Mouse (Mus musculus): ENCODE data around the gene Gm49318. TPM values are rescaled to one million over a fixed set of nuclear protein-coding genes. Genes with fewer than 3 reads are reported as not detected.
"Not testable (repeated sequence)": the region's sequence is repeated elsewhere in the genome, so short reads cannot be mapped to it uniquely, and the experiment has no call there.

Gm49318 gene
- total RNA-seq, 1 experiment from 2014 or later = not detected

DNA sequence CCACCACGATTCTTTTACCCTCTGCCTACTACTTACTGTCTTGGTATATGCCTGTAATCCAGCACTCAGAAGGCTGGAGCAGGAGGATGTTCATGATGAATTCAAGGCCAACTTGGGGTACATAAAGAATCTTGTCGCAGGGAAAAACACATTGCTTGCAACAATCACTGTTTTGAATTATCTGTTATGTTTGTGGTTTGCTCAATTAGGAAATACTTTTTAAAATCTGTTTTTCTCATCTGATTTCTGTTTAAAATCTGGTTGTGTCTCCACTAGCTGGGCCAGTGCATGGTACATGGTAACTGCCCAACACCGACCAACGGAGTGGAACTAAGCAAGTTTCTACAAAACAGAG is 13.6 kb upstream of the Gm49318 start:
- ATAC-seq (replicated peaks in 1 of 2; ENCODE audit: insufficient read depth in 1 of 2, low FRiP score in 2 of 2, low TSS enrichment in 1 of 2, low read depth in 1 of 2, poor library complexity in 2 of 2, severe bottlenecking in 2 of 2) = no peak

DNA sequence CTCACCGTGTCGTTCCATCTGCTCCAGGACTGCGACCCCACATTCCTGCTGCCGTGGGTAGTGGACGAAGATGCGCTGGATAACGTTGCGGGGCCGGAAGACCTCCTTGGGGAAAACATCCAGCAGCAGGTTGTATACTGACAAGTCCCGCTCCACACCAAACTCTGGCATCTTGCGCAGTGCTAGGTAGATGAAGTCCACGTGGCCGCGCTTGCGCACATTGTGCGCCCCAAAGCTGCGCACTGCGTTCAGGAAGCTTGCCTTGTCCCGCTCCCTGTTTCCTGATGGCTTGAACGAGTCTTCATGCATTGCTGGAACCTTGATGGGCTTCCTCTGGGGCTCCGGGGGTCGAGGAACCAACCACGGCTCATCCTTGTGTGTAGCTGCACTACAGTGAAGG is 5.2 kb upstream of the Gm49318 start:
- no peak for ATAC-seq (replicated peaks in 1 of 2; ENCODE audit: insufficient read depth in 1 of 2, low FRiP score in 2 of 2, low TSS enrichment in 1 of 2, low read depth in 1 of 2, poor library complexity in 2 of 2, severe bottlenecking in 2 of 2)

DNA sequence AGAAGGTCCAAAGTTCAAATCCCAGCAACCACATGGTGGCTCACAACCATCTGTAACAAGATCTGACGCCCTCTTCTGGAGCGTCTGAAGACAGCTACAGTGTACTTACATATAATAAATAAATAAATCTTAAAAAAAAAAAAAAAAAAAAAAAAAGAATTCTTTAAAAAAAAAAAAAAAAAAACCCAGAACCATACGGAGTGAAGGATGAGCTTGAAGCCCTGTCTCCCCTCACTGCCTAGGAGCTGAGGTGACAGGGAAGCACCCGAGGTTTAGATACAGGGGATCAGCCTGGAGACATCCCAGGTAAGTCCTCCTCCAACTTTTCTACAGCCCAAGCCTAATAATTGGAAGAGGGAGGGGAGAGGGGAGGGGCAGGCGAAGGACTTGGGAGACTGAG is 4.7 kb upstream of the Gm49318 start:
- ATAC-seq (replicated peaks in 1 of 2; ENCODE audit: insufficient read depth in 1 of 2, low FRiP score in 2 of 2, low TSS enrichment in 1 of 2, low read depth in 1 of 2, poor library complexity in 2 of 2, severe bottlenecking in 2 of 2) = not testable (repeated sequence)

DNA sequence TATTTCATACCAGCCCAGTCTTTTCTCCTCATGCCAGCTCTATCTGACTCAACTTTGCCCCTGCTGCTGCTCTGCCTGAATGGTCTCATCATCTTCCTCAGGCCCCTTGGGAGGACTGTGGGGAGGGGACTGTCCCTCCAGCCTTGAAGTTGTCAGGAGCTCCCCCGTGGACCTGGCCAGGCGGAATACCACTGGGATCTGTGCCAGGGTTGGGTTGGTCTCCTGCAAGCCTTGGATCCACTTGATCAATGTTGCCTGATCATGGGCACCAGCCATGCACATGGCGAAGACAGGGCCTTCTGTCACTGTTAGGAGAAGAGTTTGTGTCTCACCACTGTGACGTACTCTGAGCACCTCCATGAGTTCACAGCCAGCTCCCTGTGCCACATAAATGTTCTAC is 1.2 kb upstream of the Gm49318 start:
- no peak for ATAC-seq (replicated peaks in 1 of 2; ENCODE audit: insufficient read depth in 1 of 2, low FRiP score in 2 of 2, low TSS enrichment in 1 of 2, low read depth in 1 of 2, poor library complexity in 2 of 2, severe bottlenecking in 2 of 2)

DNA sequence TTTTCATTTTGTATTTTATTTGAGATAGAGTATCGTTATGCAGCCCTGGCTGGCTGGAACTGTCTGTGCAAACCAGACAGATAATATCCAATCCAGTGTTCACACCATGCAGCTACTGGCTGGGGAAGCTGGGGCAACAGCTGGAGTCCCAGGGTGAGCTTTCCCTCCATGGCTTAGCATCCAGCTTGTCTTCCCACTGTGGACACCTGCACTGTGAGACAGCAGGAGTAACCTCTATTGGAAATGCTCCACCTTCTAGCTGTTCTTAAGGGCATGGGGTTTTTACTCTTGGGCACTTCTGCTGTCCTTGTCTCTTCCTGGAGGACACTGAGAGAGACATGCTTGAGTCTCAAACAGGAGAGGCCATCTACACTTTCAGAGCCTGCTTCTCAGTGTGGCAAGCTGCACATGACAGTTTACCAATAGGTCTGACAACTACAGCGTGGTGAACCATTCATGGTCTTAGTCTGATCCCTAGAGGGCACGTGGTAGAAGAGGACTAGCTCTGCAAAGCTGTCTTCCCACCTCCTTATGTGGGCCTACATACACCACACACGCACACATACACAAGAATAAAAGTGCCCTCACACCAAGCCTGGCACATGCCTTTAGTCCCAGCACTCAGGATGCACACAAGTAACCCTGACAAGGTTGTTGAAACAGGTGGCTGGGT is 1.0 kb downstream of the Gm49318 start:
- no peak for ATAC-seq (replicated peaks in 1 of 2; ENCODE audit: insufficient read depth in 1 of 2, low FRiP score in 2 of 2, low TSS enrichment in 1 of 2, low read depth in 1 of 2, poor library complexity in 2 of 2, severe bottlenecking in 2 of 2)

DNA sequence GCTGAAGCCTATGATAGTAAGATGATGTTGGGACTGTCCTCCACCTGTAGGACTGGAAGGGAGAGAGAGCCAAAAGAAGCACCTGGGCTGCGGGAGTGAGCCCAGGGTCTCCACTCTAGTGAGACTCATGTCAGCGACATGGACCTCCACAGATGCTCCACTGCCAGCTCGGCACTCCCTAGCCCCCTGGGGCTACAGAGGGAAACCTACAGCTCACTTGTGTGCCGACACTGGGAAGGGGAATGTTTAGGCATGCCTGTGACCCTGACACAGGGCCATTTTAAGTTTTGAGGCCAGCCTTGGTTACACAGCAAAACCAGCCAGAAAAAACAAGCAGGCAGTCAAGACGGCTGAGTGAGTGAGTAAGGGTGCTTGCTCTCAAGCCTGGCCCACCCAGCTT is 3.9 kb downstream of the Gm49318 start:
- no peak for ATAC-seq (replicated peaks in 1 of 2; ENCODE audit: insufficient read depth in 1 of 2, low FRiP score in 2 of 2, low TSS enrichment in 1 of 2, low read depth in 1 of 2, poor library complexity in 2 of 2, severe bottlenecking in 2 of 2)

DNA sequence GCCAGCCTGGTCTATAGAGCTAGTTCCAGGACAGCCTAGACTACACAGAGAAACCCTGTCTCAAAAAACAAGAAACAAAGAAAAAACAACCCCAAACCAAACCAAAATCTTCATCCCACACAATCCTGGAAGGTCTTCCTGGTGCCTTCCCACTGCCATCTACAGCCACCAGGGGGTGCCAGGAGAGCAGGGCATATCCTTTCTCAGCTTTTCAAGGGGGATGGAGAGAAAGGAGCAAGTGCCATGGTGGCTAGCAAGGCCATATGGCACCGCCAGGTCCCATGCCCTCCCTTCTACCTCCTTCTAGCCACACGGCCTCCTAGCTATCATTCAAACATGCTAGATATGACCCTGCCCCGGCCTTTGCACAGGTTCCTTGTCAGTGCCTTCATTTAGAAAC is 4.6 kb downstream of the Gm49318 start:
- ATAC-seq (replicated peaks in 1 of 2; ENCODE audit: insufficient read depth in 1 of 2, low FRiP score in 2 of 2, low TSS enrichment in 1 of 2, low read depth in 1 of 2, poor library complexity in 2 of 2, severe bottlenecking in 2 of 2) = no peak

DNA sequence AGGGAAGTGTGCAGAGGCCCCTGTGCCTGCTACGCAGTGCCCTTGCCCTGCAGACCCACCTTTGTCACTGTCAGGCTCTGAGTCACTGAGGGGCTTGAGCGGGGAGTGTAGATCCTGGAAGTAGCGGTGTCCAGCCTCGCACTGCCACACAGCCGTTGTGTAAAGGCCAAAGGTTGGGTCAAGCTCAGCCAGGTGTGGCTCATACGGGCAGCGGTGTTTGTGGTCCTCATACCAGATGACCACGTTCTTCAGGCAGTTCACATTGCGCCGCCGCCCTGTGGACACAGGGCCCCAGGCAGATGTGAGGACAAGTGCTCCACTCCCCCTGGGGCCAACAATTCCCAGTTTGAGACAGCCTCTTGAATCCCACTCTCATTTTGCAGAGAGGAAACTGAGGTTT is 5.4 kb downstream of the Gm49318 start:
- no peak for ATAC-seq (replicated peaks in 1 of 2; ENCODE audit: insufficient read depth in 1 of 2, low FRiP score in 2 of 2, low TSS enrichment in 1 of 2, low read depth in 1 of 2, poor library complexity in 2 of 2, severe bottlenecking in 2 of 2)

DNA sequence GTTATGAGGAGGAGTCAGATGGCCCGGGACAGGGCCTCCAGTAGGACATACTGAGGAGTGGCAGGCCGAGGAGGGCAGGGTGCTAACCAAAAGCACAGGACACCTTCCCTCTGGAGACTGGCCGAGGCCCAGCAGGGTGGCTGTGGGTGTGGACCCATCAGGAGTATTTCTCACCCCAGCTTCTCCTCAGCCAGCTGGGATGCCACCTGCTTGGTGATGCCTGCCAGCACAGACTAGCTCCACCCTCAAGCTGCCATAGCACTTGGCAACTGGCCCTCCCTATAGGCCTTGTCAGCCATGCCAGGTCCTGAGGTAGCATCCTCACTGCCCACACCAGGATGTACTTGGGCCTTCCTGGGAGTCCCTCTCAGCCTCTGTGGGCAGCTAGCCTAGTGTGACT is 6.7 kb downstream of the Gm49318 start:
- no peak for ATAC-seq (replicated peaks in 1 of 2; ENCODE audit: insufficient read depth in 1 of 2, low FRiP score in 2 of 2, low TSS enrichment in 1 of 2, low read depth in 1 of 2, poor library complexity in 2 of 2, severe bottlenecking in 2 of 2)

DNA sequence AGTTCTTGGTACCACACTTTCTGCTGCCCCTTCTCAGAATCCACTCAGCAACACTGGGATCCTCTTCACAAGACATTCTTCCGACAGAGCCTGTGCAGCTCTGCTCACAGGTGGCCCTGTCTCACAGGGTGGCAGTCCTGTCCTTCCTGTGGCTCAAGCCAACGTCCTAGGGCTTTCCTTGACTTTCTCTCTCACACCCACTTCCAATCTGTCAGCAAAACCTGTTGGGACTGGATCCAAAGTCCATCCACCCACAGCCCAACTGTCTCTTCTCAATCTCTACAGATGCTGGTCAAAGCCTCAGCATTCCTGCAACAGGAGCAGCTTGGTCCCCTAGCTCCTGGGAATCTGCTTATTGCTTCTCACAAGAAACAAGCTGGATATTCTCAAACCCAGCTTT is 9.7 kb downstream of the Gm49318 start:
- ATAC-seq (replicated peaks in 1 of 2; ENCODE audit: insufficient read depth in 1 of 2, low FRiP score in 2 of 2, low TSS enrichment in 1 of 2, low read depth in 1 of 2, poor library complexity in 2 of 2, severe bottlenecking in 2 of 2) = no peak

DNA sequence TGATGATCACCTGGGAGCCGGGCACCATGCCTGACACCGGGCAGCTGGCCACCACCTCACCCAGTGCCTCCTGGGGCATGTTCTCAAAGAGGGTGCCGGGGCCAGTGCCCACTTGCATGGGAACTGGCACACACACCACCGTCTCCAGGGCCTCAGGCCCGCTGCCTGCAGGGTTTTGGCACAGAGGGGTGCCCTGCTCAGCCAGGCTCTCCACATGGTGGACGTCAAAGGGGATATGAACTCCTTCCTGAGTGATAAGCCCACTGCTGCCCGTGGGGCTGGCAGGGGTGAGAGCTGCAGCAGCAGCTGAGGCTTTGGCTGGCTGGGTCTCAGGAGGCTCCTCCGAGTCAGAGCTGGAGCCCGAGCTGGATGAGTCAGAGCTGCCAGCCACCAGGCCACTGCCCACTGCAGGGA is 13.0 kb downstream of the Gm49318 start:
- no peak for ATAC-seq (replicated peaks in 1 of 2; ENCODE audit: insufficient read depth in 1 of 2, low FRiP score in 2 of 2, low TSS enrichment in 1 of 2, low read depth in 1 of 2, poor library complexity in 2 of 2, severe bottlenecking in 2 of 2)

DNA sequence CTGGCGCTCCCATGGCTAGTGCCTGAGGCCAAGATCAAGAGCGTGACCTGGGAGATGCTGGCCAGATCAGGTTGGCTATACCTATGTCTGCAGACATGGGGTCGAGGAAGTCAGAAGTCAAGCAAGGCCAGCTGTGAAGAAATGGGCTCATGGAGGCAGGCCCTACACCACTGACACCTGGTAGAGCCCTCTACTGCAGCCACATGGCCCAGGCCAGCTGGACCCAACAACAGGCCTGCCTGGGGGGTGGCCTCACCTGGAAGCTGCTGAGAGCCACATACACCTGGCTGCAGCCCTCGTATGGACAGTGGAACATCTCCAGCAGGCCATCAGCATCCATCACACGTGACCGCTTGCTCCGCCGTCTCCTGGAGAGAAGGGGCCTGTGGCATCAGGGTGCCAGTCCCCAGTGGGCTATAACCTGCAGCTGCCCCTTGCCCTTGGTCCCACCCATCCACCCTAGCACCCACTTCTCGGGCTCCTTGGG is 14.0 kb downstream of the Gm49318 start:
- no peak for ATAC-seq (replicated peaks in 1 of 2; ENCODE audit: insufficient read depth in 1 of 2, low FRiP score in 2 of 2, low TSS enrichment in 1 of 2, low read depth in 1 of 2, poor library complexity in 2 of 2, severe bottlenecking in 2 of 2)

DNA sequence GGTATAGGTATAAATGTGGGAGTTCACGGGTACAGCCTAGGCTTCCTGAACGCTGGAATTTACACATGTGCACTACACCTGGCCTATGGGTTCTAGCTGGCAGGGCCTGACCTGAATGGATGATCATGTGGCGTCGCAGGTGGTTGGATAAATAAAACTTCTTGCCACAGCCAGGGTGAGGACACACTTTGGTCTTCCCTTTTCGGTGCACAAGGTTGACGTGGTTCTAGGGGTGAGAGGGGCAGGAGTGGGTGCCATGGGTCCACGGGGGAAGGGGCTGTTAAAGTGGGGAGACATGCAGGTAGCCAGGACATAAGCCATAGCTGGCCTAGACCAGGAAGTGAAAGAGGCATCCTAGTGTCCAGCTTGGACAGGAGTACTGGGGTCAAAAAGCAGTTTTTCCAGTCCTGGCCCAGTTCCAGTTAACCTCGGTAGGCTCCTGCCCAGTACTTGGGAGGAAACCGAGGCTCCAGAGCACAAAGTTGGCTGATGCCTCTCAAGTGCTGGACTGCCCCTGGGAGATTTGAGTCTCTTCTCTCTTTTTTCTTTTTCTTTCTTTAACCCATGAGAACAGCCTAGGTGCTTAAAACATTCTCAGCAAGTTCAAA is 14.7 kb downstream of the Gm49318 start:
- ATAC-seq (replicated peaks in 1 of 2; ENCODE audit: insufficient read depth in 1 of 2, low FRiP score in 2 of 2, low TSS enrichment in 1 of 2, low read depth in 1 of 2, poor library complexity in 2 of 2, severe bottlenecking in 2 of 2) = no peak

DNA sequence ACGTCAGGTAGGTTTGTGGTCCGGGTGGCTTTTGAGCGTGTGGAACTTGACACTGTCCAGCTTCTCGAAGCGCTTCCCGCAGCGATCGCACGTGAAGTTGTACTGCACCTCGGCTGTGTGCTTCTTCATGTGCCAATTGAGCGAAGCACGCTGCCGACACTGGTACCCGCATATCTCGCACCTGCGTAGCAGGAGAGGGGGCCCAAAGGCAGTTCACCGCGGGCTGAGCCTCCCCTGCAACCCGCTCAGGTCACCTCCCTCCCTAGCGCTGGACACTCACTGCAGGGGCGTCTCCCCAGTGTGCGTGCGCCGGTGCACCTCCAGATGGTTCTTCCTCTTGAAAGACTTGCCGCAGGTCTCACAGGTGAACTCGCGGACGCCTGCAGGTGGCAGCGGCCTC is 15.3 kb downstream of the Gm49318 start:
- ATAC-seq (replicated peaks in 1 of 2; ENCODE audit: insufficient read depth in 1 of 2, low FRiP score in 2 of 2, low TSS enrichment in 1 of 2, low read depth in 1 of 2, poor library complexity in 2 of 2, severe bottlenecking in 2 of 2) = no peak

DNA sequence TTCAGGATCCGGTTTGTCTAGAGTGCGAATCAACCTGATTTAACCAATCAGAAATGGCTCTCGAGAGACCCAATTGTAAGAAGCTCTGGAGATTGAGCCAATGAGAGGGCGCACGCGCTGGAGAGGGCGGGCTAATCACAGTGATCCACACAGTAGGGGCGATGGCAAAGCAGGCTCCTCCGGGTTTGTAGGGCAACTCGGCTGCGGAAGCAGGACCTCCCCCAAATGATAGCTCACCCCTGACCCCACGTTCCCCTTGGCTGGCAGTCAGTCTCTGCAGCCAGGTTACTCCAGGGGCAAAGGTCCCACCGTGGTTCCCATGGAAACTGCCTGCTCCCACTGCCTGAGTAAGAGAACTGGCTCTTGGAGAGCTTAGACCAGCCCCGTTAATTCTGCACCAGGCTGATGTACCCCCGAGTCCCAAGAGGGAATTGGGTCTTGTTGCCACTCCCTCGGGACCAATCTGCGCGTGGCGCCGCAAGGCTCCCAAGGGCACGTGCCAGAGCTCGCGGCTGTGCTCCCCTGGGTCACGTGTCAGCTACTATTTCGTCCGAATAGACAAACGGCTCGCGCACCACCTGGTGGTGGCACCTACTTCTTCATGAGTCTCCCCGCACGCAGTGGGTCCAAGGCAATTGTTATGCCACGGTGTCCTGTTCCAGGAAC is 16.5 kb downstream of the Gm49318 start:
- ATAC-seq (replicated peaks in 1 of 2; ENCODE audit: insufficient read depth in 1 of 2, low FRiP score in 2 of 2, low TSS enrichment in 1 of 2, low read depth in 1 of 2, poor library complexity in 2 of 2, severe bottlenecking in 2 of 2) = peak; percentile 70 to 74

DNA sequence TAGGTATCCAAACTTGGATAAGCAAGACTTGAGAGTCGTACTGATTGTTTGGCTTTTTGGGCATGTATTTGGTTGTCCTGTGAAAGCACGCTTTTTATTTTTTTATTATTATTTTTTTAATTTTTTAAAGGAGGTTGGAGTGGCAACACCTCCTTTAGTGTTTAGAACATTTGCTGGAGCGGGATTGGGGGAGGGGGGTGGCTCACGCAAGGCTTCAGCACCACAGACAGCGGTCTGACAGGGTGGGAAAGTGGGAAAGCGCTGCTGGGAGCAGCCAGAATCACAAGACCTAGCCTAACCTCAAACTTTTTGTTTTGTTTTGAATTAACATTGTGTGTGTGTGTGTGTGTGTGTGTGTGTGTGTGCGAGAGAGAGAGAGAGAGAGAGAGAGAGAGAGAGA is 17.4 kb downstream of the Gm49318 start:
- no peak for ATAC-seq (replicated peaks in 1 of 2; ENCODE audit: insufficient read depth in 1 of 2, low FRiP score in 2 of 2, low TSS enrichment in 1 of 2, low read depth in 1 of 2, poor library complexity in 2 of 2, severe bottlenecking in 2 of 2)

DNA sequence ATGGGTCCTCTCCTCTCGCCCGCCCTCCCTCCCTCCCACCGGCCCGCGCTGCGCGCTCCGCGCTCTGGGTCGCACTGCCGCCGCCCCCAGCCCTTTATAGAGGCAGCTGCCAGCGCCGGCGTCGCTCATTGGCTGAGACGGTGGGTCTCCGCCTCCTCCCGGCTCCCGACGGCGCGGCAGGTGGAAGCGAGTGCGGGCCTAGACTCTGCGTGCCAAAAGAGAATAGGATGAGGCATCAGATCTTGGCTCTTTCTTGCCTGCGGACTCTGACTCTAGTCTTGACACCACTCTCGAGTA is 19.2 kb downstream of the Gm49318 start, which contains the start of gene Elavl3:
Elavl3 (minus strand) TSS at position 66 of the 297 bp plus-strand sequence.
- no peak for ATAC-seq (replicated peaks in 1 of 2; ENCODE audit: insufficient read depth in 1 of 2, low FRiP score in 2 of 2, low TSS enrichment in 1 of 2, low read depth in 1 of 2, poor library complexity in 2 of 2, severe bottlenecking in 2 of 2)

DNA sequence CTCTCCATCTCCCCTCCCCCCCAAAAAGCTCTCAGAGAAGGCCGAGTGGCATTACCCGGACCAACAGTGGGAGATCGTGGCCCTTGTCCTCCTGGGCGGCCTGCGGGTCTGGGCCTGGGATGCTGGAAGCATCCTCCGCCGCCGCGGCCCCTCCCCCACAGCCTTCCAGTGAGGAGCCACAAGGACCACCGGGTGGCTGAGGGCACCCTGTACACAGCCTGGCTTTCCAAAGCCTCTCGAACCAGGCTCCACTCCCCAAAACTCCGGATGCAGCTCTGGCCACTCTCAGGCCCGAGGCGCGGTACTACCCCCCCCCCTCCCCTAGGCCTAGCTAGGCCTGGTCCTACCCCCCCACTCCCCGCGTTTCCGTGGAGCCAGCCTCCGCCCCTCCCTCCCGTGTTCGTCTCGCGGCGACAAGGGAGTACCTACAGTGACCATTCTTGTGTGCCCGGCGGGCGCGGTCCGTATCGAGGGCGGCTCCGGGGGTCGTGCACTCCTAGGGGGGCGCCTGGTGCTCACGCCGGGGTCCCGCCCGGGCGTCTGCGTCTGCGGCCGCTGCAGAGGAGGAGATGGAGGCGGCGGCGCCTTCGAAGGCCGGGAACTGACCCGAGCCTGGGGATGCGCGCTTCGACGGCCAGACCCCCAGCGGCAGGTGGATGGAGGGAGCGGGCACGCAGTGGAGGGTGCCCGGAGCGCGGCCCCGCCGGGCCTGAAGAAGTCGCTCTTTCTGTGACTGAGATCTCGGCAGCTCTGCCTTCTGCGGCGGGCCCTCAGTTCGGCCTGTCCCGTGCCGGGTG is 19.7 kb downstream of the Gm49318 start:
- no peak for ATAC-seq (replicated peaks in 1 of 2; ENCODE audit: insufficient read depth in 1 of 2, low FRiP score in 2 of 2, low TSS enrichment in 1 of 2, low read depth in 1 of 2, poor library complexity in 2 of 2, severe bottlenecking in 2 of 2)
